Comparison of ENCODE assay signal across 8 mouse cellular contexts in the genomic region with DNA sequence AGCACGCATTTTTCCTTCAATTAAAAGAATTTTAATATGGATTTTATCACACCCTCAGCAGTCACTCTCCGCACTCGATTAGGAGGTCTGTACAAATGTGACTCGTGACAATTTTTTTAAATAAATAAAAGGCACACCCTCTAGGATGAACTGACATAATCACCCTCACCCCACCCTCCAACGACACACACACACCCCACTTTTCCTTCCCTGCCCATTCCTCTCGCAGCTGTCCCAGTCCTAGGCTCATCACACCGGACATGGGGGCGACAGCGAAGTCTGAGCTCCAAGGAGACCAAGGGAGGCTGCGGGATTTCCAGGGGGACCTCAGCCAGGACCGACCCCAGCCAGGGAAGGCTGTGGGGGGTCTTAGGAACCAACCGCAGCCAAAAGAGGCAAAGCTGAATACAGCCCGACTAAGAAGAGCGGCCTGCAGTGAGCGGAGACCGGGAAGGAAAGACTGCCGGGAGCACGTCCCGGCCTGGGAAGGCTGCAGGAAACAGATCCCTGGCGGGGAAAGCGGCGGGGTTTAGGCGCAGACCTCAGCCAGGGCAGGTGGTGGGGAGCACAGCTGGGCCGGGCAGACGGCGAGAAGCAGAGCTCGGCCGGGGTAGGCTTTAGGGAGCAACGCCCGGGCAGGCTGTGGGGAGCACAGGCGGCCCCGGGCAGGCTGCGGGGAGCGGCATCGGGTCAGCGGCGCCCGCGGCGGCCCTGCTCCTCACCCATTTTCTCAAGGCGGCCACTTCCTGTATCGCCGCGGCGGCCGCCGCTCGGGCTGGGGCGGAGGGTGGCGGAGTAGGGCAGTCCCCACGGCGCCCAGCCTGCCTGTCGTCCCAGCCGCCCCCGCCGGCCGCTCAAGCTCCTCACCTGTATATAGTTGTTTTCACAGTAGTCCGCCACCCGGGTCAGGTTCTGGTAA. TPM values are rescaled to one million over a fixed set of nuclear protein-coding genes. Genes with fewer than 3 reads are reported as not detected.
A peak's percentile ranks its signal among the peaks of the same experiment; 100 is the strongest.
DNase-seq lines count a peak whose midpoint lies in the region; ATAC-seq and TF ChIP-seq lines count a peak whose summit lies in the region.

No protein-coding gene starts in this region.

- TF ChIP-seq EP300 in CH12.LX (IDR thresholded peaks at IDR 0.05; ENCODE audit: low read length) = no peak

- peak; percentile 80 for ATAC-seq in intestine, postnatal 0 days

- peaks cover 46% of the 10 kb centered on the region for H3K79me2 ChIP-seq in CH12.LX (replicated peaks; ENCODE audit: control insufficient read depth, extremely low read depth, insufficient read depth, poor library complexity, severe bottlenecking)

- peaks cover 0 to 6% of the 10 kb centered on the region in 2 experiments for H3K36me3 ChIP-seq in CH12.LX (replicated peaks in 1 of 2; ENCODE audit: control insufficient read depth in 1 of 2, insufficient read depth in 1 of 2, low read length in 1 of 2)
- no peaks in the 10 kb centered on the region for H3K36me3 ChIP-seq in intestine, postnatal 0 days (ENCODE audit: control insufficient read depth, insufficient read depth)
- no peaks in the 10 kb centered on the region for H3K36me3 ChIP-seq in small intestine, adult 2 months (ENCODE audit: control insufficient read depth, insufficient read depth, low read length)

- peak overlapping the region; percentile 26; the same call in 1 of the 2 replicates for H3K4me2 ChIP-seq in CH12.LX (ENCODE audit: insufficient read depth, low read depth, poor library complexity, severe bottlenecking)
- peak overlapping the region; percentile 83 for H3K4me2 ChIP-seq in intestine, postnatal 0 days (replicated peaks; ENCODE audit: low read depth)

- TF ChIP-seq CTCF in CH12.LX (conservative IDR thresholded peaks at IDR 0.05 in 1 of 2, IDR thresholded peaks at IDR 0.05 in 1 of 2; ENCODE audit: low read depth in 2 of 2, low read length in 2 of 2) = no peak
- no peak for TF ChIP-seq CTCF in intestine, postnatal 0 days (IDR thresholded peaks at IDR 0.05; ENCODE audit: low read depth)
- no peak for TF ChIP-seq CTCF in small intestine, adult 2 months (IDR thresholded peaks at IDR 0.05; ENCODE audit: extremely low read depth, insufficient read length, insufficient replicate concordance, low read depth, low read length)

- no peaks in the 10 kb centered on the region for H3K27me3 ChIP-seq in CH12.LX (replicated peaks)
- no peaks in the 10 kb centered on the region for H3K27me3 ChIP-seq in intestine, postnatal 0 days (replicated peaks; ENCODE audit: control insufficient read depth, insufficient read depth, low read length)
- no peaks in the 10 kb centered on the region for H3K27me3 ChIP-seq in small intestine, adult 2 months (ENCODE audit: control insufficient read depth, insufficient read depth, low read length)

- peaks cover 7 to 30% of the 10 kb centered on the region in 2 experiments for H3K4me1 ChIP-seq in CH12.LX (ENCODE audit: control insufficient read depth in 1 of 2, insufficient read depth in 2 of 2)
- no peaks in the 10 kb centered on the region for H3K4me1 ChIP-seq in intestine, postnatal 0 days (replicated peaks; ENCODE audit: control insufficient read depth, insufficient read depth, low read length)
- peaks cover 2% of the 10 kb centered on the region; the same call in 1 of the 2 replicates for H3K4me1 ChIP-seq in small intestine, adult 2 months (ENCODE audit: control insufficient read depth, insufficient read depth, insufficient read length, low read length)

- in situ Hi-C loops in CH12.LX (cut with MboI; ENCODE audit: low pct_ligation_motif_present, low pct_unique_long_range_greater_than_20kb, low sequenced_read_pairs) = no loop called here

- peak overlapping the region; percentile 93 for H3K9ac ChIP-seq in CH12.LX (ENCODE audit: insufficient read depth, low read depth)
- H3K9ac ChIP-seq in intestine, postnatal 0 days (ENCODE audit: low read depth, low read length) = peak overlapping the region; percentile 98

- peak overlapping the region; percentile 97 to 98 (median 98) for H3K4me3 ChIP-seq in CH12.LX (replicated peaks in 1 of 3; ENCODE audit: low read depth in 2 of 3, low read length in 2 of 3, poor library complexity in 1 of 3)
- H3K4me3 ChIP-seq in intestine, postnatal 0 days (ENCODE audit: low read depth, low read length) = peak overlapping the region; percentile 98
- peak overlapping the region; percentile 81 for H3K4me3 ChIP-seq in small intestine, adult 2 months (ENCODE audit: low read depth, low read length)

- DNase-seq in adrenal gland, postnatal 10 days = peak; percentile 53
- no peak for DNase-seq in adrenal gland, adult 18-20 months (ENCODE audit: low spot score in 2 of 2)
- DNase-seq in CH12.LX (ENCODE audit: extremely low read depth) = no peak
- DNase-seq in embryo, embryonic 10.5 days (ENCODE audit: low spot score) = peak; percentile 50
- DNase-seq in heart, adult 18-20 months = peak; percentile 60 to 67
- peak; percentile 55 to 61 for DNase-seq in lung, postnatal 4 days

- under 1% methylated on average over 39 of the region's 59 CpGs for WGBS in intestine, postnatal 0 days
- under 1% methylated on average over 59 of the region's 59 CpGs for WGBS in small intestine, adult 2 months

- H3K9me3 ChIP-seq in CH12.LX (replicated peaks; ENCODE audit: low read length) = no peaks in the 10 kb centered on the region
- no peaks in the 10 kb centered on the region for H3K9me3 ChIP-seq in intestine, postnatal 0 days (ENCODE audit: control insufficient read depth)

- dilution Hi-C loops in CH12.LX (cut with MboI; ENCODE audit: extremely low pct_ligation_motif_present, extremely low pct_unique_long_range_greater_than_20kb, low sequenced_read_pairs) = no loop called here

- TF ChIP-seq POLR2A in CH12.LX (IDR thresholded peaks at IDR 0.05; ENCODE audit: low read depth, low read length) = no peak
- TF ChIP-seq POLR2A in small intestine, adult 2 months (IDR thresholded peaks at IDR 0.05; ENCODE audit: low read depth, low read length) = no peak; the same call in 1 of the 2 replicates

- TF ChIP-seq RAD21 in CH12.LX (IDR thresholded peaks at IDR 0.05; ENCODE audit: low read depth, low read length) = no peak

- peak overlapping the region; percentile 78 for H3K27ac ChIP-seq in CH12.LX (ENCODE audit: insufficient read depth, low read depth)
- peak overlapping the region; percentile 99 for H3K27ac ChIP-seq in intestine, postnatal 0 days (ENCODE audit: low read depth, low read length)
- H3K27ac ChIP-seq in small intestine, adult 2 months (ENCODE audit: insufficient read depth, low read depth, low read length) = peak overlapping the region; percentile 98

TF ChIP-seq in CH12.LX, 34 proteins besides CTCF, POLR2A, EP300 and RAD21:
- TF ChIP-seq UBTF (IDR thresholded peaks at IDR 0.05; ENCODE audit: low read depth, low read length) (peak; percentile 63; the same call in 1 of the 2 replicates), SIN3A (IDR thresholded peaks at IDR 0.05; ENCODE audit: low read length) (no peak), KAT2A (IDR thresholded peaks at IDR 0.05; ENCODE audit: insufficient replicate concordance, low read length) (no peak), ZKSCAN1 (IDR thresholded peaks at IDR 0.05; ENCODE audit: borderline replicate concordance, low read depth, low read length) (no peak), NELFE (IDR thresholded peaks at IDR 0.05; ENCODE audit: low read depth, low read length) (no peak), USF2 (conservative IDR thresholded peaks at IDR 0.05; ENCODE audit: low read depth, low read length) (no peak), ELF1 (IDR thresholded peaks at IDR 0.05; ENCODE audit: low read depth, low read length) (0 out of 2 replicates have a peak, but pooled peaks have one; percentile 52), POLR2AphosphoS2 (IDR thresholded peaks at IDR 0.05; ENCODE audit: low read depth, low read length) (no peak), ETS1 (conservative IDR thresholded peaks at IDR 0.05; ENCODE audit: low read depth, low read length) (no peak), ZMIZ1 (IDR thresholded peaks at IDR 0.05; ENCODE audit: low read depth, low read length) (no peak), RCOR1 (conservative IDR thresholded peaks at IDR 0.05; ENCODE audit: low read depth, low read length) (no peak), IRF4 (IDR thresholded peaks at IDR 0.05; ENCODE audit: low read depth, low read length) (no peak)

RNA-seq across cellular contexts. Expression of gene Abi1, which starts 0.7 kb away (rescaled TPM):
- total RNA-seq in adrenal gland, postnatal 10 days (2021) = 10 to 100 TPM; 57.6 to 57.8 TPM
- total RNA-seq in adrenal gland, adult 18-20 months (2021) = 10 to 100 TPM; 61.3 to 65.6 TPM
- total RNA-seq in CH12.LX (2012; rRNA removed) = 43.1 and 45.7 TPM in 2 replicates
- total RNA-seq in CH12.LX (2014; rRNA removed) = 104 and 112 TPM in 2 replicates
- 65.0 and 74.6 TPM in 2 replicates for polyA plus RNA-seq in CH12.LX (2012; ENCODE audit: insufficient read length, low read depth)
- total RNA-seq in heart, adult 18-20 months (2021) = 10 to 100 TPM; 20.2 to 25.1 TPM
- polyA plus RNA-seq in intestine, postnatal 0 days (2015; fragmentation: Nextera tagmentation; extraction: Ambion mirVana) = 37.4 and 38.1 TPM in 2 replicates
- polyA plus RNA-seq in small intestine, adult 2 months (2012; rRNA removed) = 56.2 and 118 TPM in 2 replicates

RNA-seq across cellular contexts. Expression of gene Acbd5, which starts 28.6 kb away (rescaled TPM):
- total RNA-seq in adrenal gland, postnatal 10 days (2021) = 10 to 100 TPM; 65.0 to 68.6 TPM
- total RNA-seq in adrenal gland, adult 18-20 months (2021) = 100 to 1,000 TPM in 1 of 2 experiments, 10 to 100 TPM in 1; 64.3 to 101 TPM
- total RNA-seq in CH12.LX (2012; rRNA removed) = 10.9 and 11.6 TPM in 2 replicates
- 15.2 and 16.3 TPM in 2 replicates for total RNA-seq in CH12.LX (2014; rRNA removed)
- 12.5 and 13.9 TPM in 2 replicates for polyA plus RNA-seq in CH12.LX (2012; ENCODE audit: insufficient read length, low read depth)
- 10 to 100 TPM; 27.9 to 28.0 TPM for total RNA-seq in heart, adult 18-20 months (2021)
- 24.7 and 25.1 TPM in 2 replicates for polyA plus RNA-seq in intestine, postnatal 0 days (2015; fragmentation: Nextera tagmentation; extraction: Ambion mirVana)
- polyA plus RNA-seq in small intestine, adult 2 months (2012; rRNA removed) = 4.3 and 7.8 TPM in 2 replicates

Comparison
In these comparisons a context has a peak if more than half of its experiments do, and no peak if none do; other contexts are left out.
1. DNase-seq: peak in adrenal gland, postnatal 10 days (single experiment), embryo, embryonic 10.5 days (single experiment), heart, adult 18-20 months (2 of 2) and lung, postnatal 4 days (2 of 2); none in adrenal gland, adult 18-20 months (0 of 2) and CH12.LX (single experiment).
2. Peak in every context shown above with its lines, with median percentiles within 50 percentile points of each other: H3K27ac ChIP-seq and H3K4me3 ChIP-seq.